Mouse (Mus musculus): ENCODE results near the gene Mpdu1.

DNA sequence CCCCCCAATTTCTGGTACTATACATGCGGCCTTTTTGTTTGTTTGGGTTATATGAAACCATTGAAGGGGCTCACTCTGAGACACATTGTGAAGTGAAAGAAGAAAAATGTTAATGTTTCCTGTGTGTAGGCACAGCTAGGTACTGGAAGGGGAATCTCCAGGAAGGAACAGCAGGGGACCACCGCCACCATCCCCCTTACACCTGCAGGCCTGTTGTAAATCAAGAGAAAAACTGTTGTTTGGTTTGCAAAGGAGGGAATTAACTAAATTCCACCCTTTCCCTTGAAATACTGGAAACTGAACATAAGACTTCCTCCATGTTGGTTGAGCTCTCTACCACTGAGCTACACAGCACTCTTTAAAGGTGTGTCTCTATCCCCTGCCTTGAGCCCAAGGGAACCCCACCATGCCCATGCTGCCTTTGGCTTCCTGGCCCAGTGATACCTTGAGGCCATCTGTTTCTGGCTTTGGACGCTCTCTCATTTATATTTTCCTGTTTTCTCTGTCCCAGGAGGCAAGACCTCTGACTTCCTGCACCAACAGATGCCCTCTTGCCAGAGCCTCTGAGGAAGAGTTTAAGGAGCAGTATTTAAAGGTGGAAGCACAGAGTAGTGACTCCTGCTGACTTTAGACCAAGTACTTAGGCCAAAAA is 46.3 kb upstream of the Mpdu1 start:
- TF ChIP-seq CTCF (IDR thresholded peaks at IDR 0.05; ENCODE audit: low read depth, low read length) (no peak), POLR2A (IDR thresholded peaks at IDR 0.05; ENCODE audit: insufficient read depth, low read length) (no peak)
